Mouse (Mus musculus): ENCODE results near the gene Mob4. TPM values are rescaled to one million over a fixed set of nuclear protein-coding genes. Genes with fewer than 3 reads are reported as not detected.
"Not testable (repeated sequence)": the region's sequence is repeated elsewhere in the genome, so short reads cannot be mapped to it uniquely, and the experiment has no call there.

Gene Mob4
- 100 to 1,000 TPM; 121 to 136 (median 133) TPM for polyA plus RNA-seq (2017; shearing (Covaris generic))

DNA sequence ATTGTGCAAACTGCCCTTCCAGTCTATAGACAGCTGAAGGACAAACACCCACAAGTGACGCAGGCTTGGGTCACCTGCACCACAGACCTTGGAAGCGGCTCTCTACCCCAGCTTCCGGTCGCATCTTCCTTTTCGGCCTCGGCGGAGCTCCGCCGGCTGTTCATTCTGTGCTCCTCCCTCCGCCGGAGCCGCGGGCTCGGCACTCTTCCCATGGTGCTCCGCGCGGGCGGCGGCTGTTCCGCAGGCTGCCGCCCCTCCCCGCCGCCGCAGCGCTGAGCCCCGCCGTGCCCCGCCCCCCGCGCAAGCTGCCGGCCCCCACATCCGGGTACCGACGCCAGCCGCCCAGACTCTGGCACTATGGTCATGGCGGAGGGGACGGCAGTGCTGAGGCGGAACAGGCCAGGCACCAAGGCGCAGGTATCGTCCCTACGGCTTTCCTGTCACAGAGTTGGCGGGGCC lies at the start of gene Mob4:
Gene Mob4, plus strand, starts transcription at position 289 of the 459 bp plus-strand sequence.
- peak; percentile 83 for ATAC-seq

DNA sequence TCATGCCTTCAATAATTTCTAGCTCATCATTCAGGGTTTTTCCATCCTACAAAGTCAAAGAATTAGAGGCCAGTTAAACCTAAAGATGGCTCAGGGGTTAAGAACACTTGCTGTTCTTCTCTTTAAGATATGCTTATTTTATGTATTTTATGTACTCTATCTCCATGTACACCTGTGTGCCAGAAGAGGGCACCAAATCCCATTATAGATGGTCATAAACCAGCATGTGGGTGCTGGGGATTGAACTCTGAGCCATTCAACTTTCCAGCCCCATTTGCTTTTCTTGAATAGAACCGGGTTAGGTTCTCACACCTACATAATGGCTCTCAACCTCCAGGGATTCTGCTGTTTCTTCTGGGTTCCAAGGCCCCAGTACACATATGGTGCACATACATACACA lies 48.9 kb upstream of the Mob4 start:
- no peak for ATAC-seq

DNA sequence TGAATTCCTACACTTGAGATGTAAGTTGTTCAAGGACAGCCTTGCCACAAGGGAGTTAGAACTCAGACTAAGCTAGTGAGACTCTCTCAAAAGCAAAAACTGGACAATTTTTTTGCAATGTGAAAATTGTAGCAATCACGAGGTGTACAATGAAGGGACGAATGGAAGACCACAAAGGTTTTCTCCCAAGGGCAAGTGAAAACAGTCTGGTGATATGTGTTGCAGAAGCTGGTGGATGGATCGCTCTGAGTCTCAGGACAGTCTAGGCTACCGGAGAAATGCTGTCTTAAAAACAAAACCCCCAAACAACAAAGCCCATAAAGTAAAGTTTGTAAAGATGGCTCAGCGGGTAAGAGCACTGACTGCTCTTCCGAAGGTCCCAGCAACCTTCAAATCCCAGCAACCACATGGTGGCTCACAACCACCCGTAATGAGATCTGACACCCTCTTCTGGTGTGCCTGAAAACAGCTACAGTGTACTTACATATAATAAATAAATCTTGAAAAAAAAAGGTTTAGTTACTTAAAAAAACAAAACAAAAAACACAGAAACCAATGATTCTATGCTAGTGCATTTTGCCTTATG lies 45.2 kb upstream of the Mob4 start:
- no peak for ATAC-seq

DNA sequence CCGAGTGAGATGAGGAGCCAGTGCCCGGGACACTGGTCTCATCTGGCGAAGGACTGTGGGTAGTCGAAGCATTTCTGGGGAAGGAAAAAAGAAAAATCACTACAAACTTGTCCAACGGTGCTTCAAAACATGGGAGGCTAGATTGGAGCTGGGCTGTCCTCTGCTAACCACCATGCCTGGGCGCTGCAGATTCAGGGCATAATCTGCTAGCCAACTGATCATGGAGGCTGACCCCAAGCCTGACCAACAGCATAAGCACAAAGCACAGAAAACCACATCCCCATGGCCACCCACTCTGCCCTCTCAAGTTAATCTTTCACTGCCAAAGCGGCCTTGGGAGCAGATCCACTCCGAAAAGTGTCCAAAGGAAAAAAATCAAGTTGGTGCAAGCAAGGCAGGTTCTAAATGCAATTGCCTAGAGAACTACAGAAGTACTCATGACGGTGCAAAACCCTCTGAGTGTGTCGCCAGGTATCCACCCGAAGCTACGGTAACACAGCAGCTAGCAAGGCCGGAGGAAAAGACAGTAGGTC lies 44.1 kb upstream of the Mob4 start:
- ATAC-seq = no peak

DNA sequence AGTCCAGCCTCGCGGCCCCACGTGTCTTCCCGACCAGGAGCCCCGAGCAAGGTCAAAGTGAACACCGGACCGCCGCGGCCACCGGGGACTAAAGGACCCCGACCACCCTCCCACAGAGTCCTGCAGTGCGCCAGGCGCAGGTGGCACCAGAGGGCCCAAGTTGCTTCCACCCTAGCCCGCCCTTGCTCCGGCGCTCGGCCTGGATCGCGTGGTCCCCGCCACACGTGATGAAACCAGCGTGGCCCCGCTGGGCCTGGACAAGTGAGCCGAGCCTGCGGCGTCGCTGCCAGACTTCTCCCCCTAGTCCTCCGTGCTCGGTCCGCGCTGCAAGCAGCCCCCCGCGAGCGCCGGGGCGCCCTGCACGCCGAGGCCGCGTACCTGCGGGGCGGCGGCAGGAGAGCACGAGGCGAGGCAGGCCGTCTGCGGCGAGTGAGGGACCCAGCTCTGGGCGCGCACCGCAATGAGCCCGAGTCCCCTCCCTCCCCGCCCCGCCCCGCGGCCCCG lies 43.6 kb upstream of the Mob4 start:
- ATAC-seq = peak; percentile 28

DNA sequence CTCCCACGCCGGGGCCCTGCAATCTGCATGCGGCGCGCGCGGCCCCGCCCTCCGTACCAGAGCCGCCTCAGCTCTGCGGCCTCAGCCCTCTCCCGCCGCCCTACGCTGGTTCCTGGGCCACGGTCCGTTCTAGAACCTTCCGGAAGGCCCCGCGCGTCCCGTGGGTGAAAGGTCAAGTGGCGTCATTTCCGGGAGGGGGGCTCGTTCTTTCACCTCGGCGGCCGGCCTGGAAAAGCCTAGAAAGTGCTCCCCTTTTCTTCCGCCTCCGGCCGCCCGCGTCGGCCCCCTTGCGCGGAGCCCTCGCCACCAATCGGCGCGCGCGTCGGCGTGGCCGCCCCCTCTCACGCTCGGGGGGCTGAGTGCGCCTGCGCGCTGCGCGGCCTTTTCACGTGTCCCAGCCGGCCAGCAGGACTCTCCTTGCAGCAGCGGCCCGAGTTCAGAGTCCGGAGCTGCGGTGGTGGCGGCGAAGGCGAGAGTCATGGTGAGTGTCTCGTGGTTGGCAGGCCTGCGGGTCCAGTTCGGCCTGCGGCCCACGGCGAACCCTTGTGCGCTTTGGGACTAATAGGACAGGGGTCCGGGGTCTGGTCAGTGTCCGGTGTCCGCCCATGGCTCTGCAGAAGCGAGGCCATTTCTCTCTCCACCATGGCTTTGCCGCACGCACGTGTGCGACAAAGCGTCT lies 43.0 kb upstream of the Mob4 start, which contains the start of the genes Hspe1 and Hspd1:
Gene Hspe1, plus strand, starts transcription at position 201 of the 679 bp plus-strand sequence.
Gene Hspd1, minus strand, starts transcription at position 312 of the 679 bp plus-strand sequence.
- ATAC-seq = peak; percentile 84

DNA sequence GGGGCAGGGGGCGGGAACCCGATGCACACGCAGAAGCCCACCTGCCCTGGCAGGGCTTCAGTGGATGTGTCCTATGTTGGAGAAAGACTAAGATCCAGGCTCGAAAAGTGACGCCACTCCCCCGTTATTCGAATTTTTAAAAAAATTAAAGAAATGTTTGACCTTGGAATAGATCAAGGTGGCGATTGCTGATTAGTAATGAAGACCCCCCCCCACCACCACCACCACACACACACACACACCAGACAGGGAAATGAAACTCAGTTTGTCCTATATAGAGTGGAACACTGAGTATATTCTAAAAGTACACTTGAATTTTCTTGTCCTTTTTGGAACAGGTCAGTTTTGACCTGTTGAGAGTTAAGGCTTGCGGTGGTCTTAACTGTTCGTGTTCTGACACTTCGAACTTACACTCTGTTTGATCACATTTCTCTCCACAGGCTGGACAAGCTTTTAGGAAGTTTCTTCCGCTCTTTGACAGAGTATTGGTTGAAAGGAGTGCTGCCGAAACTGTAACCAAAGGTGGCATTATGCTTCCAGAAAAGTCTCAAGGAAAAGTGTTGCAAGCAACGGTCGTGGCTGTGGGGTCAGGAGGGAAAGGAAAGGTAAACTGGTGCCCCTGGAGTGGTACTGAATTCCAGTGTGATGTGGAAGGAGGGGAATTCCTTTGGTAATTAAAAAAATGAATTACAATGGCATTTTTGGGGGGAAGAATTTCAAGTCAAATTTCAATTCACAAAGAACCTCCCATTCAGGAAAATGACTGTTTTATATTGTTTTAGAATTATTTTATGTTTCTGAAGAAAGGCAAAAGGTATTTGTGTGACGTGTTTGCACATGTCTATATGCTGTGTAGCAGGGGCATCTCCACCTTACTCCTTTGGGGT lies 42.2 kb upstream of the Mob4 start:
- peak; percentile 32 for ATAC-seq

DNA sequence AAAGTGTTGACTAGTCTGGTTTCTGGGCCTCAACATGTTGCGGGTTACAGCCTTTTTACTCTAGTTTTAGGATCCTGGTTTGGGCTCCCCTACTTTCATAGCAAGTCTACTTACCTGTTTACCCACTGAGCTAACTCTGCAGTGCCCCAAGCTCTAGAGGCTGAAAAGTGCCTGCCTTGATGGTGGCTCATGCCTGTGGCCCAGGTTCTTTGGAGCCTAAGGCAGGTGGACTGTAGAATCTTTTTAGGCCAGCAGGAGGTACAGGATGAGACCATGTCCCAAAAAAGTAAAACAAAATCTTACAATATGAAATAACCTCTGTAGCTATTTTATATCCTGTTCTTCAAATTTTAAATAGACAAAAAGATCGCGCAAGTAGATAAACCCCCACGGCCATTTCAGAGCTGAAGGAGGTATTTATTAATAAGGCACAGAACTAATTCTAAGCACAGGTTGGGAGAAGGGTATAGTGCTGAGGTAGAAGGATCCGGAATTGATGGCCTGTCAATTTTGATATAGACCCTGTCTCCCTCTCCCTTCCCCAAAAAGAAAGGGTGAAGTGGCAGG lies 41.5 kb upstream of the Mob4 start:
- no peak for ATAC-seq

DNA sequence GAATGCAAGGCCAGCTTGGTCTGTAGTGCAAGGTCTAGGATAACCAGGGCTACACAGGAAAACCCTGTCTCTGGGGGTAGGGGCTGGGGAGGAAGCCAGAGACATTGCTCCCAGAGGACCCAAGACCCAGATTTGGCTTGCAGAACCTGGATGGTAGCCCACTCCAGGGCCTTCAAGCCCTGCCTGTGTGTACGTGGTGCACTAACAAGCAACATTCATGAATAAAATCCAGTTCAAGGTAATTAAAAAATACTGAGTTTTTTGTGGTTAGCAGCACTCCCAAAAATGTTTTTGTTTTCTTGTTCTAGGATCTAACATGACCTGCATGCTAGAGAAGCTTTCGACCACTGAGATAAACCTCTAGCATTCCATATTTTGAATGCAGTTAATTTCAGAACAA lies 39.0 kb upstream of the Mob4 start:
- no peak for ATAC-seq

DNA sequence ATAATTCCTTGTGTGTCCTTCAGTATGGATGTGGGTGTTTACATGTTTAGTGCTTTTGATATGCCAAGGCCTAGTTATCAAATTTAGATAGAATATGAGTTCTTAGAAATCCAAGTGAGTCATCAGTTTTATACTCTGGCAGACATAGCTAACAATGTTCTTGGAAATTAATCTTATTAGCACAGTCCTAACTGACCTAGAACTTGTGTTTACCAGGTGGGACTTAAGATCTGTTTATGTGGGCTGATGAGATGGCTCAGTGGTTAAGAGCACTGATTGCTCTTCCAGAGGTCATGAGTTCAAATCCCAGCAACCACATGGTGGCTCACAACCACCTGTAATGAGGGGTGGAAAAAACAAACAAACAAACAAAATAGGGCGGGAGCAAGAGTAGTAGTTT lies 38.6 kb upstream of the Mob4 start:
- no peak for ATAC-seq

DNA sequence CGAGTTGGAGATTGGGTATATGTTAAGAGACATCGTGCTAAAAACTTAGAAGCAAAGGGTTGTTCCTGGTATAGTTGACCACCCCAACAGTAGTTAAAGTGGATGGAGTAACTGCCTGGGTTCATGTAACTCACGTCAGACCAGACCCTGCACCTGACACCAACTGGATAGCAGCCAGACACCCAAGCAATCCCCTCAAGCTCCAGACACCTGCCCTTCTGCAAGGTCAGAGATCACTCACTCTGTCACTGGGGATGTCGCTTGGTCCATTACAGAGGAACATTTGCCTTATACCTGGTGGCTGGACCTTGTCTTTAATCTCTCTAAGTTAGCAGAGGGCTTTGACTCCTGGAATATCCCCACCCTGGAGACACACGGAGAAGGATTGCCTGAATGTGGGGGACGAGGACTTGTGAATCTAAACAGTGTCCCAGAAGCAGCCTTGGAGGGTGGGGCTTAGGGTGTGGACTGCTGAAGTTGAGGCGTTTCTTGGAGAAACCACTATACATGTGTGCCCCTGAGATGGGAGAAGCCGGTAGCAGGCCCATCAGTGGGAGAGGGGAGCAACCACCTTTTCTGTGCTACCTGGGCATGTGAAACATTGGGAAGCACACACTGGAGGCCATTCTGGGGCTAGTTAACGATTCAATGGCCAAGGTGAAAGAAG lies 24.0 kb upstream of the Mob4 start:
- no peak for ATAC-seq

DNA sequence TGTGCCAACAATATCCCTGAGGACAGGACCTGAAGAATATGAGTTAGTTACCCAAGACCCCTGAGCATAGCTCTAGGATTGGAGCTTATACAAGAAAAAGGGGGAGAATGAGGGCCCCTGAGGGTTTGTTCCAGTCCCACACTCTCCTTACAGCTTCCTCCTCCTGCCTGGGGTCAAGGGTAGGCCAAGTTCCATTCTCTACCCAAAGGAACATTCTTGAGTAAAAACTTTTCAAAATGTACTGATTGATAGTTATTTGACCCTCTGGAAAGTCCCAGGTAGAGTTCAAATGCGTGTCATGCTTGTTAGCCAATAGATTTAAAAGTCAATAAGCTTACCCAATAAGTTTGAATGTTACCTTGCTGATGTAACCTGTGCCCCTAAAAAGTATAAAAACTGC lies 23.4 kb upstream of the Mob4 start:
- ATAC-seq = no peak

DNA sequence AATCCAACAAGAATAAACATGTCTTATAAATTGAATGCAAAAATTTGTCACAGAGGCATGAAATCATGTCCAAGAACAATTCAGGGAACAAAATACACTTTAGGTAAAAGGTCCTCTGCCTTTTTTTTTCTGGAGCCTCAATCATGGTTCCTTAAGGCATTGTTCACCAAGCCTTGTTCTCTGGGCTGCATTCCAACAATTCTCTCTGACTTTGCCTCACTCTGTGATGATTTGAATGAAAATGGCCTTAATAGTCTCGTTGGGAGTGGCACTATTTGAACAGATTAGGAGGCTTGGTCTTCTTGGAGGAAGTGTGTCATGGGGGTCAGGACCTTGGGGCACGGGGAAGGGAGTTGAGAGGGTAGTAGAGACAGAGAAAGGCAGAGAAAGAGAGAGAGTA lies 22.6 kb upstream of the Mob4 start:
- ATAC-seq = no peak

DNA sequence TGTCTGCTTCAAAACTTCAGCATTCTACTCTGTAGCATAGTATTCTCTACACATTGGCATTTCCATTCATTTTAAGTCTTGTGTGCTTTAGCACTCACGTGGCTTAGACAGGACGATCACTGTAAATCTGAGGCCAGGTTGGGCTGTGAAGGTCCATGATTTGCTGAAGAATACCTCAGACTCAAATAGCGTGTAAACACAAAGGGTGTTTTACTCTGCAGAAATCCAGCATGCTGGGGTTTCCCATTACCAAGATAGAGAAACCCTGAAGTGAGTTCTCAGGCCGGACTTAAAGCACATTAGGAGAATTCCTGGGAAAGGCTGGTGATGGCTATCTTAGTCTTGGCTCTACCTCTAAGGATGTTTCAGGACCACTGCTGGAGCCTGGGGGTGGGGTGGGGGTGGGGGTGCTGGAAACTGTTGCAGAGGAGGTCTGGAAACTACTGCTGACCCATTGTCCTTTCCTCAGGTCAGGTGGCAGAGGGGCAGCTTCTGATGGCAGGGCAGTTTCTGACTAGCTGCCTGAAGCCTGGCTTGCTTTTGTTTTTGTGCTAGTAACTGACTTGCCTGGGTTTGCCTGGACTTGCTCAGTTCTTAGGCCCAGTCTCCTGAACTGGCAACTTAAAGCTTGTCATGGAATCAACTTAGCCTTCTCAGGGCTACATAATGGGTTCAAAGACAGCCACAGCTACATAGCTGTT lies 21.8 kb upstream of the Mob4 start:
- ATAC-seq = no peak

DNA sequence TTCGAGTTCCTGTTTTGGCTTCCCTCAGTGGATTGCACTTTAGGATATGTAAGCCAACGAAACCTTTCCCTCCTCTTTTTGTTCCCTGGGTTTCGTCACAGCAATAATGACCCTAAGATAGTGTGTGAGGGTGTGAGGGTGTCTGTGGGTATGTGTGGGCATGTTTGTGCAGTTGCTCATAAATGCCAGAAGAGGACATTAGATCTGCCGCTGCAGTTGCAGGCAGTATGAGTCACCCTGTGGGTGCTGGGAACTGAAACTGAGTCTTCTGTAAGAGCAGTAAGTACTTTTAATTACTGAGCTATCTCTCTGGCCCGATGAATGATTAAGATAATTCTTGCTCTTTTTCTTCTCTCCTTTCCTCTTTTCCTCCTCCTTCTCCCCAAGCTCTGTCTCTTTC lies 8.0 kb upstream of the Mob4 start:
- ATAC-seq = no peak

DNA sequence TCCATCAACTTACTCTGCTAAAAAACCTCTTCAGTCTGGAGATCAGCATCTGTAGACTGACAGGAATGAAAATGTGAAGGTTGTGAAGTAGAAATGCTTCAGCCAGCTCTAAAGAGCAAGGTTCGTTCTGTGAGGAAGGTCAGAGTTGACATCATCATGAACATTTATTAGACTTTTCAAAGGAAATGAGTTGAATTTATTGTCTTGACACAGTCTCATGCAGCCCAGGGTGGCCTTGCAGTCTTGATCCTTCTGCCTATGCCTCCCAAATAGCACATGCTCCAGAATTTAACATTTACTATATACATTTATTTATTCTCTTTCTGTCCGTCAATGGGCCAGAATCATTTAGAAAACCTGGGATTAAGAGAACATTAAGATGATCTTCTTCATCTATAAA lies 7.5 kb upstream of the Mob4 start:
- no peak for ATAC-seq

DNA sequence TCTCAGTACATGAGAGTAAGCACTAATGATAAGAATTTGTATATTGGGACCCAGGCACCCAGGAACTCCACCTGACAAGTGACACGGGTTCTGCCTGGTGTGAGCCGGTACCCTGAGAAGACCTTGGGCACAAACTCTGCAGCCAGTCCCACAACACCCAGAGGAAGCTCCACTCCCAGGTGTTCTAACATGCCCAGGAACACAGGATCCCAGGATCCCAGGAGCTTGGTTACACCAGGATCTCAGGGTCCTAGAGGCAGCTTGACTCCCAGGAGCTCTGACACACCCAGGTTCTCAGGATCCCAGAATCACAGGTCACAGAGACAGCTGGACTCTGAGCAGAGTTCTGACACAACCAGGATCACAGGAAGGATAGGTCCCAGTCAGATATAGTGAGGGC lies 6.9 kb upstream of the Mob4 start:
- not testable (repeated sequence) for ATAC-seq

DNA sequence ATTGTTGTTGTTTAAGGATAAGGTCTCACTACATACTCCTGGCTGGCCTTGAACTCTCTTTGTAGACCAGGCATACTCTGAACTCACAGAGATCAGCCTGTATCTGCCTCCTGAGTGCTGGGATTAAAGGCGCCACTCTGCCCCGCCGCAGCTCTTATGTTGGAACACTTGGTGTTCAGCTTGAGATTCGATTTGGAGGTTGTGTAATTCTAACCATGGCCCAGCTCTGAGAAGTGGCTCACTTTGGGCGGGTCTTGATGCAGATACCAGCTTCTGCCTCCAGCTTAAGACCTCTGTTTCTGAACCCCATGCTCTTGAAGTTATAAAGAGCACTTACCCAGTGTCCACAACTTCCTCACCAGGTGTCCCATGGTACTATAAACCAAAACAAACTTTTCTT lies 1.3 kb upstream of the Mob4 start:
- ATAC-seq = no peak

DNA sequence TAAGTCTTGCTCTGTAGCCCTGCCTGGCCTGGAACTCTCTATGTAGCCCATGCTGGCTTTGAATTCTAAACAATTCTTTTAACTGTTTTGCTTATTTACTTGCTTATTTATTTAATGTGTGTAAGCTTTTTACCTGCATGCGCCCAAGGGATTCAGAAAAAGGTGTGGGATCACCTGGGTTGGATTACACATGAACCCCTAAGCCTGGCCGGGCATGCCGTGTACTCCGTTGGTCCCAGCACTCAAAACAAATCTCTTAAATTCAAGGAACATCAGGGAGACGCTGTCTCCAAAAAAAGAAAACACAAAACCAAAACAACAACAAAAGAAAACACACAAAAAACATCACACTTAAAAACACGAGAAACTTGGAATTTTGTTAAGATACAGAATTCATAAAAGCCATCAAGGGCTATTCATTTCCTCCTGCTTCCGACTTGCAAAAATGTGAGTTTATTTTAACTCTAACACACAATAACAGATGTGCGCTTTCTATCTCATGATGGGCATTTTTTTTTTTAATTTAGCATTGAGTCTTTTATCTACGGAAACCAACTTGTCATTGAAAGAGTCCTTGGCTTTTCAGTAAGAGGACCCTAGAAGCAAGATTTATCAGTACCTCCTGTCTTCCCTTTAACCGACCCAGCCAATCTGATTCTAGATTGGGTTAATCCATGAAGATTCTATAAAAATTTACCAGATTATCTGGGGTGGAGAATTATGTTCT lies 678 bp upstream of the Mob4 start:
- ATAC-seq = peak; percentile 4

DNA sequence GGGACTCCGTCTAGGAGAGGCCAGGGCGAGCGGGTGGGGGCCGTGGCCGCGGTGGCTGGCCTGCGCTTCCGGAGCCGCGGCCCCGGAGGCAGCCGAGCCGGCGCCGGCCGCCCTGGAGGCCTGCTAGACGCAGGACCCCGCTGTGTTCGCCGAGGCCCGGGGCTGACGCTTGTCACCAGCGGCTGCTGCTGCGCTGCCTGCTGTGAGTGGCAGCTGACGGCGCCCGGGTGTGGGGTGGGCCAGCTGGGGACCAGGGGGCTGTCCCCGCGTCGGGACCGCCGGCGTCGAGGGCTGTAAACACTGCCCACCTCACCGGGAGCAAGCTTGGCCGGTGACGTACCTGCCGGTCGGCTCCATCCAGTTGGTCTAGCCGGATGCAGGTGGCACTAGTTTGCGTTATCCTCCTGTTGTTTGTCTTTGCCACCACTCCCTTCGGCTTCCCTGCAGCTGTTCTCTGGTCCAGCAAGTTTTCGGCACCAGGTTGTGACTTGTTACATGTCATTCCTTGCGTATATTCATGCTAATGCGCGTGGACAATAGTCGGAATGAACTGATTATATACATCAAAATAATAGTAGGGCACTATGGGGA lies 488 bp downstream of the Mob4 start:
- peak; percentile 42 for ATAC-seq
